ENCODE assay signal across 25 mouse cellular contexts in genomic region chr19:47958181-47958580, GRCm38 (mm10). TPM values are rescaled to one million over a fixed set of nuclear protein-coding genes. Genes with fewer than 3 reads are reported as not detected.
DNase-seq lines count a peak whose midpoint lies in the region; ATAC-seq lines count a peak whose summit lies in the region.
"Had no signal": no experiment of that assay in that cellular context is flagged by ENCODE, and none has a peak within 500 bp of the region (broad histone marks: within the 10 kb centered on the region; RNA-seq: fewer than 3 reads in every experiment).

No protein-coding gene starts in this region.

- H3K4me3 ChIP-seq in forebrain, embryonic 11.5 days (ENCODE audit: low read depth, low read length): no peak overlapping the region
- H3K4me3 ChIP-seq in forebrain, embryonic 12.5 days (replicated peaks): no peak overlapping the region
- H3K4me3 ChIP-seq in midbrain, embryonic 12.5 days: no peak overlapping the region
- H3K4me3 ChIP-seq in midbrain, embryonic 10.5 days: no peak overlapping the region
- H3K4me3 ChIP-seq: embryonic facial prominence, embryonic 10.5 days; embryonic facial prominence, embryonic 13.5 days; erythroblast, embryonic 14.5 days; hindbrain, embryonic 10.5 days; hindbrain, embryonic 13.5 days had no signal

- H3K27me3 ChIP-seq in forebrain, embryonic 11.5 days (ENCODE audit: control insufficient read depth, insufficient read depth, low read length): no peaks in the 10 kb centered on the region
- H3K27me3 ChIP-seq in forebrain, embryonic 12.5 days: no peaks in the 10 kb centered on the region
- H3K27me3 ChIP-seq in midbrain, embryonic 12.5 days: no peaks in the 10 kb centered on the region
- H3K27me3 ChIP-seq in midbrain, embryonic 10.5 days (ENCODE audit: low read depth, poor library complexity, severe bottlenecking): no peaks in the 10 kb centered on the region
- H3K27me3 ChIP-seq: hindbrain, embryonic 13.5 days had no signal

- H3K36me3 ChIP-seq in forebrain, embryonic 11.5 days (ENCODE audit: control insufficient read depth, insufficient read depth, low read length): no peaks in the 10 kb centered on the region
- no peaks in the 10 kb centered on the region for H3K36me3 ChIP-seq in forebrain, embryonic 12.5 days (replicated peaks)
- H3K36me3 ChIP-seq in midbrain, embryonic 12.5 days: no peaks in the 10 kb centered on the region
- H3K36me3 ChIP-seq in midbrain, embryonic 10.5 days: no peaks in the 10 kb centered on the region
- H3K36me3 ChIP-seq: embryonic facial prominence, embryonic 10.5 days; embryonic facial prominence, embryonic 13.5 days; hindbrain, embryonic 10.5 days; hindbrain, embryonic 13.5 days had no signal

- H3K4me1 ChIP-seq in forebrain, embryonic 11.5 days (replicated peaks; ENCODE audit: control insufficient read depth, insufficient read depth, low read length): no peaks in the 10 kb centered on the region
- H3K4me1 ChIP-seq in forebrain, embryonic 12.5 days: peaks cover 3% of the 10 kb centered on the region; the same call in 1 of the 2 replicates
- peaks cover 3% of the 10 kb centered on the region; the same call in 1 of the 2 replicates for H3K4me1 ChIP-seq in midbrain, embryonic 12.5 days
- peaks cover 1% of the 10 kb centered on the region; the same call in 1 of the 2 replicates for H3K4me1 ChIP-seq in midbrain, embryonic 10.5 days
- H3K4me1 ChIP-seq: embryonic facial prominence, embryonic 10.5 days; embryonic facial prominence, embryonic 13.5 days had no signal

- ATAC-seq in forebrain, embryonic 11.5 days (replicated peaks; ENCODE audit: low FRiP score): no peak
- no peak for ATAC-seq in forebrain, embryonic 12.5 days (ENCODE audit: low FRiP score)
- no peak for ATAC-seq in midbrain, embryonic 12.5 days (ENCODE audit: low FRiP score, low read depth)
- ATAC-seq: forebrain, embryonic 16.5 days; hindbrain, embryonic 16.5 days; Patski had no signal

- no peak overlapping the region for H3K27ac ChIP-seq in forebrain, embryonic 11.5 days (ENCODE audit: low read depth, low read length)
- no peak overlapping the region for H3K27ac ChIP-seq in forebrain, embryonic 12.5 days
- H3K27ac ChIP-seq in midbrain, embryonic 12.5 days (replicated peaks): peak overlapping the region; percentile 56; the same call in 1 of the 2 replicates
- H3K27ac ChIP-seq in midbrain, embryonic 10.5 days (replicated peaks): no peak overlapping the region
- H3K27ac ChIP-seq: embryonic facial prominence, embryonic 10.5 days; embryonic facial prominence, embryonic 13.5 days; hindbrain, embryonic 10.5 days; hindbrain, embryonic 13.5 days had no signal

- no peaks in the 10 kb centered on the region for H3K9me3 ChIP-seq in forebrain, embryonic 11.5 days (ENCODE audit: control insufficient read depth, low read length)
- 0 out of 2 replicates have a peak, but pooled peaks cover 4% of the 10 kb centered on the region for H3K9me3 ChIP-seq in forebrain, embryonic 12.5 days
- H3K9me3 ChIP-seq in midbrain, embryonic 12.5 days: no peaks in the 10 kb centered on the region
- H3K9me3 ChIP-seq in midbrain, embryonic 10.5 days (replicated peaks): 0 out of 2 replicates have a peak, but pooled peaks cover 4% of the 10 kb centered on the region
- H3K9me3 ChIP-seq: embryonic facial prominence, embryonic 13.5 days; hindbrain, embryonic 10.5 days; hindbrain, embryonic 13.5 days had no signal

- no peak overlapping the region for H3K9ac ChIP-seq in forebrain, embryonic 11.5 days (ENCODE audit: low read length)
- H3K9ac ChIP-seq in forebrain, embryonic 12.5 days: no peak overlapping the region
- no peak overlapping the region for H3K9ac ChIP-seq in midbrain, embryonic 12.5 days (replicated peaks)
- H3K9ac ChIP-seq: embryonic facial prominence, embryonic 13.5 days; hindbrain, embryonic 13.5 days had no signal

- no peak overlapping the region for H3K4me2 ChIP-seq in forebrain, embryonic 11.5 days (ENCODE audit: low read depth, low read length, severe bottlenecking)
- no peak overlapping the region for H3K4me2 ChIP-seq in forebrain, embryonic 12.5 days
- H3K4me2 ChIP-seq in midbrain, embryonic 12.5 days (replicated peaks): no peak overlapping the region
- H3K4me2 ChIP-seq: embryonic facial prominence, embryonic 13.5 days; heart, embryonic 11.5 days; hindbrain, embryonic 13.5 days had no signal

- 62% methylated on average over 13 of the region's 13 CpGs for WGBS in forebrain, embryonic 11.5 days
- 61% methylated on average over 13 of the region's 13 CpGs for WGBS in forebrain, embryonic 12.5 days
- WGBS in midbrain, embryonic 12.5 days: 60% methylated on average over 13 of the region's 13 CpGs
- 80% methylated on average over 13 of the region's 13 CpGs for WGBS in midbrain, embryonic 10.5 days

- DNase-seq in forebrain, embryonic 11.5 days (ENCODE audit: low spot score): peak; percentile 48
- DNase-seq in midbrain, embryonic 10.5 days (ENCODE audit: low spot score): no peak
- DNase-seq in retina, postnatal 1 day: peak; percentile 31
- DNase-seq in retina, embryonic 14.5 days (ENCODE audit: low spot score): no peak
- DNase-seq in cerebellum, postnatal 14 days: no peak
- DNase-seq: adrenal gland, postnatal 10 days; adrenal gland, postnatal 36 days; cerebellum, adult 11 months; cerebellum, adult 2 months; cerebellum, adult 9-11 months; cerebellum, postnatal 36 days; embryo, embryonic 11 days; gastrocnemius, postnatal 10 days; gastrocnemius, postnatal 36 days had no signal

RNA-seq across cellular contexts. Expression of gene Cfap58, which starts 20.7 kb away (rescaled TPM):
- polyA plus RNA-seq in forebrain, embryonic 11.5 days (2014; fragmentation: Nextera tagmentation; extraction: Ambion mirVana): not detected in 2 replicates
- polyA plus RNA-seq in forebrain, embryonic 12.5 days (2016; fragmentation: Nextera tagmentation; extraction: Ambion mirVana): 0.09 and 0.10 TPM in 2 replicates
- 0.20 and 0.27 TPM in 2 replicates for polyA plus RNA-seq in midbrain, embryonic 12.5 days (2016; fragmentation: Nextera tagmentation; extraction: Ambion mirVana)
- polyA plus RNA-seq in midbrain, embryonic 10.5 days (2016; fragmentation: Nextera tagmentation; extraction: Ambion mirVana): 0.07 and 0.19 TPM in 2 replicates
- polyA plus RNA-seq: embryonic facial prominence, embryonic 10.5 days; erythroblast, embryonic 14.5 days; Patski had no signal

RNA-seq across cellular contexts. Expression of gene Itprip, which starts 39.1 kb away (rescaled TPM):
- 18.8 and 20.4 TPM in 2 replicates for polyA plus RNA-seq in forebrain, embryonic 11.5 days (2014; fragmentation: Nextera tagmentation; extraction: Ambion mirVana)
- polyA plus RNA-seq in forebrain, embryonic 12.5 days (2016; fragmentation: Nextera tagmentation; extraction: Ambion mirVana): 17.9 and 19.8 TPM in 2 replicates
- polyA plus RNA-seq in midbrain, embryonic 12.5 days (2016; fragmentation: Nextera tagmentation; extraction: Ambion mirVana): 16.3 and 18.9 TPM in 2 replicates
- 21.7 and 22.9 TPM in 2 replicates for polyA plus RNA-seq in midbrain, embryonic 10.5 days (2016; fragmentation: Nextera tagmentation; extraction: Ambion mirVana)

RNA-seq across cellular contexts. Expression of gene Cfap43, which starts 39.1 kb away (rescaled TPM):
- 0.04 and 0.15 TPM in 2 replicates for polyA plus RNA-seq in forebrain, embryonic 11.5 days (2014; fragmentation: Nextera tagmentation; extraction: Ambion mirVana)
- 0.22 and 0.37 TPM in 2 replicates for polyA plus RNA-seq in forebrain, embryonic 12.5 days (2016; fragmentation: Nextera tagmentation; extraction: Ambion mirVana)
- polyA plus RNA-seq in midbrain, embryonic 12.5 days (2016; fragmentation: Nextera tagmentation; extraction: Ambion mirVana): 0.13 and 0.14 TPM in 2 replicates
- polyA plus RNA-seq in midbrain, embryonic 10.5 days (2016; fragmentation: Nextera tagmentation; extraction: Ambion mirVana): 0.06 and 0.09 TPM in 2 replicates
- polyA plus RNA-seq: erythroblast, embryonic 14.5 days; heart, embryonic 11.5 days had no signal

Comparison
In these comparisons a context has a peak if more than half of its experiments do, and no peak if none do; other contexts are left out.
1. DNase-seq: peak in forebrain, embryonic 11.5 days (single experiment) and retina, postnatal 1 day (single experiment); none in midbrain, embryonic 10.5 days (single experiment), retina, embryonic 14.5 days (single experiment) and cerebellum, postnatal 14 days (0 of 2).